Mouse (Mus musculus) heart, adult 8-10 months (tissue): ENCODE data around the gene Grm1. TPM values are rescaled to one million over a fixed set of nuclear protein-coding genes. Genes with fewer than 3 reads are reported as not detected.

Experiments used
- DNase-seq: peaks from one replicate; pipeline ENCODE4 v3.0.0; 2022; ENCODE audit warnings: low spot score
- total RNA-seq, 4 experiments: library from RNA; stranded (reverse); gene quantifications; 2 replicates each; pipeline ENCODE4 v1.2.4; 2022

Gene Grm1
- total RNA-seq, 4 experiments from 2014 or later: 13.5 to 17.3 (median 15.3) TPM

GRCm38 (mm10) chr10:10964490-10965150 is 117.5 kb downstream of the Grm1 start:
- no peak for DNase-seq

GRCm38 (mm10) chr10:10950557-10950956 is 131.6 kb downstream of the Grm1 start:
- no peak for DNase-seq

DNA sequence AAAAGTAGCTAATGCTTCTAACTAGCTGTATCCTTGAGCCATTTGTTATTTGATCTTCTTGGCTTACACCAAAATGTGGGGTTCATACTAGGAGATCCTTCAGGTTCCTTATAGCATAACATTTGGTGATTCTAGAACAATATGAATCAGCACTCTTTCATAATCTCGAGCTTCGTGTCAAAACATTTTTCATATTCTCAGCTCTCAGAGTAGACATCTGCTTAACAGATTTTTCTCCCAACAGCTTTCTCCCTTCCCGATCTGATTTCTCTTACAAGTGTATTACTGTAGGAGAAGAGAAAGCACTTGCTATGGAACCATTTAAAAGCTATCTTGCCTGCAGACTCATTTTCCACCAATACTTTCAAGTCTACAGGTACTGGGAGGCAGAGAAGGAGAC is 133.0 kb downstream of the Grm1 start:
- no peak for DNase-seq

- DNase-seq: no peak
These were observed 134.6 kb downstream of the Grm1 start for GRCm38 (mm10) chr10:10947531-10947930.

DNA sequence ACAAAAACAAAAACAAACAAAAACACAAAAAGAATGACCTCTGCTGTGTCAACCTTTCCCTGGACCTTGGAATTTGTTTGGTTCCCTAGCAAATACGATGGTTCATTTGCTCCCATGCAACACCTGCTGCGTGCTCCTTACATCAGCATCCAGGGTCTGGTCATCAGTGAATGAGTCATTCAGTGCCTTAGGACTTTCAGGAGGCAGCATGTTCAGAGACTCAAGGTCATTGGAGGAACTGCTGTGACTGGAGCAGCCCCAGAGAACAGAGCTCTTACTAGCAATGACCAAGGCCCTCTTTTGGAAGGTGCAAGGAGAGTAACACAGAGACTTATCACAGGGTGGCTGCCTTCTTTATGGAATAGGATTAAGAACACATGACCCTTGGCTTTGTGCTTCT is 138.2 kb downstream of the Grm1 start:
- DNase-seq: no peak

- DNase-seq: no peak
These were observed 139.9 kb downstream of the Grm1 start for GRCm38 (mm10) chr10:10942248-10942647.

- DNase-seq: no peak
These were observed 146.3 kb downstream of the Grm1 start for GRCm38 (mm10) chr10:10935806-10936205.

GRCm38 (mm10) chr10:10929672-10930071 is 152.5 kb downstream of the Grm1 start:
- DNase-seq: no peak

DNA sequence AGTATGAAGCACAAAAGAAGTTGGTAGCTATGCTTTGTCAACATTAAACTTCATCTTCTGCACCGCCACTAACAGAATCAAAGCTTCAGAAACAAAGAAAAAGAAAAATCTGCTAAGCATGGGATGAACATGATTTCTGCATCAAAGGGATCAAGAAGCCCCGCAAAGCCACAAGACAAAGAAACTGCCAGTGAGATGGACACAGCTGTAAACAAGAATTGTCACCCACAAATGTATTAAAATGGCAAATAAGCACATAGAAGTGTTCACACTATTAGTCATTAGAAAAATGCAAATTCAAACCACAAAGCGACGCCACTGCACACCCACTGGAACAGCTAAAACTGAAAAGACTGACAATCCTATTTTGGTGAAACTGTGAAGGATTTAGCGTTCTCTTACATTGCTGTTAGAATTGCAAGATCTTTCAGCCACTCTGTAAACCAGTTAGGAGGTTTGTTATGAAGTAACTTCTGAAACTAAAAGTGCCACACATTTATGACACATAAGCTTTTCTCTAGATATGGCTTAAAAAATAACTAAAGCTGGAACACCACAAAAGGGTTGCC is 153.3 kb downstream of the Grm1 start:
- no peak for DNase-seq

DNA sequence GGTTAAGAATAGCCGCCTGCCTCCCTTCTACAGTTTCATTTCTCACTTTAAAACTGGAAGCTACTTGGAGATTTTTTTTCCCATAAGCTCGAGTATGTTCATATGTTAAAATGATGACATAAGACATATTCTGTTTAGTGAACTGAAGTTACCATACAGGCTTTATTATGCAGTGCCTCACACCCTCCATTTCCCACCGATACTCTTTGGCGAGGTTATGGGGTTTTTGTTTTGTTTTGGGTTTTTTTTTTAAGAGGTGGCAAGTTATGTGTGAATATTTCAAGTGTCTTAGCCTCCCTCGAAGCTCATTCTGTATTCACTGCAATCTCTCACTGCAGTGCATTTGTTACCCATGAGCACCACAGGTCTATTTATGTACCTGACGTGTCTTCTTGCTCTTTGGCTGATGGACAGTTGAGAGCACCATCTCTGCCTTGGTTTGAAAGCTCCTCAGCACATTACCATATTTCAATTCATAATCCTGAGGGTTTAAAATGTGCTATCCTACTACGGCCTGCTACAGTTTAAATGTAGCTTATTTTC is 164.2 kb downstream of the Grm1 start:
- DNase-seq: no peak

- no peak for DNase-seq
These were observed 168.5 kb downstream of the Grm1 start for GRCm38 (mm10) chr10:10913621-10914020.

DNA sequence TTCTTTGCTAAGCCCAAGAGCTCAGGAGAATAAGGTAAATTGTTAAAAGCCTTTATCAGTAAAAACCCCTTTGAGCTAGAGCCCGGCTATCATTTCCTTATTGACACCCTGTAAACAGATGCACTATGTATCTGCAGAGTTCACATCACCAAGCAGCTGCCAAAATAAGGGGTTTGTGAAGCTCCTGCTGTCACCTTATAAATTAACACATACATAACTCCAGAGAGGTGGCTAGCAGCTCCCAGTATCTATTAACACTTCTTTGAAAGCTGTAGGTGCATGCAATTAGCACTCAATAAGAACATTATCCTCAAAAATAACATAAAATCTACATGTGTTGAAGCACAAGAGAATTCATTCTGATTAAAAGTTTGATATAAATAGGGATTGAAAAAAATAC is 191.9 kb downstream of the Grm1 start:
- no peak for DNase-seq

DNA sequence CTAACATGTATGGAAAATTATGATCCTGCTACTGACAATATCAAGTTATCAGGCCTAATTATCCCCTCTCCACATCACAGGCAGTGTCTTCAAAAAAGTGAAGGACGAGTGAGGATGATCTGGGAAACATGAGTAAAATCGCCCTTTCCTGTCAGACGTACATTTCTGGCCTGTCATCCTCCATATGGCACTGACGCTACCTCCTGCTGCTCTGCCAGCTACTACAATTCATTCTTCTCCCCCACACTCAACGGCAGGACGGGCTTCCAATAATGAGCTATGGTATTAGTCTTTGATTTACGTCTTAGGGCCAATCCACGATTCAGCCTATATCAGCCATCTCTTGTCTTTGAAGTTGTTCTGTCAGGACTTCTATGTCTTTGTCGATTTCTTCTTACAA is 193.6 kb downstream of the Grm1 start:
- DNase-seq: no peak

DNA sequence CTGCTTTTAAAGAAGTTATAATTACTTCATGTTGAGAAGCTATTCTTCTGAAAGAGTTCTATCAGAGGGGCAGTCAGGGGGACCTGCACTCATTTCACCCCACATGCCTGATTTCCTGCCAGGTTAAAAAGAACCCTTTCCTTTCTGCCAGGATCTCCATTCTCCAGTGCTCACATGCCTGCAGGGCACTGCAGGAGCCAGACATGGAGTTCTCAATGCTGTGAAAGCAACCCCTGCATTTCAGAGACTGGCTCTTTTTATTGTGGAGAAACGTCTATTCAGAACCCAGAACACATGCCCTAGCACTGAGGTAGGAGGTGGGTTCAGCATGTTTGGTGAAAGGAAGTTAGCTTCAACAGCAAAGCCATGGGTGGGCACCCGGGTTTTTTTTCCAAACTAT is 197.2 kb downstream of the Grm1 start:
- DNase-seq: no peak

DNA sequence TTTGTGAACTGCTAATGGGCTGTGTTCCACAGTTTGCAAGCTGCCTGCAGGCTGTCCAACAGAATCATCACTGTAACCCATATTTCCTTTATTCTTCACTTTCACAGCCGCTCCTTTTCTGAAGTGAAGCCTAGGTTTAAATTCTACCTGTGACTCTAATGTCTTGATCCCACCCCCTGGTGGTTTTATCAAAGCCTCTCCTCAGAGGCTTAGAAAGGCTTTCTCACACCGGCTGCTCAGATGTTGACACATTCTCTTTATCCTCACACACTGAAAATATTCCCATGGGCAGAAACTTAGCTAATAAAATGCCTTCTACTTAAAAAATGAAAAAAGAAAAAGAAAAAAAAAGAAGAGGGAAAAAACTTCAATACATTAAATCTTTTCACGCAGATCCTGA is 210.0 kb downstream of the Grm1 start:
- DNase-seq: no peak

GRCm38 (mm10) chr10:10870271-10870670 is 211.9 kb downstream of the Grm1 start:
- no peak for DNase-seq

DNA sequence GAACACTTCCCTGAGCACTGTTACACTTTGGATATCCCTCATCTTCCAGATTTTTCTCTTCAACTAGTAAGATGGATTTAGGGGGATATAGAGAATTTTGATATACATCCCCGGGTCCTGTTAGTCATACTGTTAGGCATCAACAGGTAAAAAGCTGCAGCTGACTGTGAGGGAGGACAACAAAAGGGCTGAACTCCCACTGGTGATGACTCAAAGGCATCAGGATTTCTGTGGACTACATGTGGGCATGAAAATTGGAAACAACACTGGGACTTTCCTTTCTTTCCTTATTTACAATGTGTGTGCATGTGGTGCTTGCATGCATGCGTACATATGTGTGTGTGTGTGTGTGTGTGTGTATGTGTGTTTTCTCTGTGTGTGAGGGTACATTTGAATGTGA is 215.9 kb downstream of the Grm1 start:
- no peak for DNase-seq

DNA sequence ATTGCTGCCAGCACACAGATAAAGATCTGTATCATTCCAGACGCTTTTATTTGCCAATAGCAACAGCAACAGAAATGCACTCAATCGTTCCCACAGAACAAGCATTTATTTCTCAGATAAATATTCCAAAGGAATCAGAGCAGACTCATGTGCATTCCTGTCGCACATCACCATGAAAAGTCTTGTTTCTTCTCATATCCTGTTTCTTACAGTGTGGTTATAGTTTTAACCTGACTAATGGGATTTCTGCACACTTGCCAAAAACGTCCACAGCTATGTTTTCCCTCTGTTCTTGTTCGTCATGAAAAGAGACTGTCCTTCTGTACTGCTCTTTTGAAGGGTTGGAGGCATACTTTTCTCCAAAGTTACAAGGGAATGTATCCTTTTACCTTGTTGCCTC is 217.4 kb downstream of the Grm1 start:
- DNase-seq: no peak

- no peak for DNase-seq
These were observed 234.5 kb downstream of the Grm1 start for GRCm38 (mm10) chr10:10847376-10848286.

GRCm38 (mm10) chr10:10845059-10845685 is 237.0 kb downstream of the Grm1 start:
- DNase-seq: no peak

GRCm38 (mm10) chr10:10835406-10835805 is 246.8 kb downstream of the Grm1 start:
- no peak for DNase-seq

DNA sequence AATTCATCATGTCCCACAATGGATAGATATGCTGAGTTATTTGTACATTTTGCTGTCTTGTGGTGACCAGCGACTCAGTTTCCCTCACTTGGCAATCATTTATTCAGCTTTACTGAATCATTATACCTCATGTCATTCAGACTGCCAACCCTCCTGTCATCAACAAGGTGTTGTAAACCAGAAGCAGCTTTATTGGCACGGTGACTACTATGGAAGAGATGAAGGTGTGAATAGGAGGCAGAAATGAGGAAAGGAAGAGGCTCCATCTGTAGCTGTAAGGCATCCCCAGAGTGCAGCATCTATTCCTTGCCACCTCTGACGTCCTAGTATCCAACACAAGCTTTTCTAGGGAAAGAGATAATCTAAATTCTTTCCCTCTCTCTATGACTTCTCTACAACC is 247.3 kb downstream of the Grm1 start:
- no peak for DNase-seq
